Comparison of ENCODE assay signal across 28 mouse cellular contexts in genomic region chr1:167152442-167152841, GRCm38 (mm10).
"Had no signal": no experiment of that assay in that cellular context is flagged by ENCODE, and none has a peak within 500 bp of the region (broad histone marks: within the 10 kb centered on the region; RNA-seq: fewer than 3 reads in every experiment).

No protein-coding gene starts in this region.

- H3K27ac ChIP-seq: gastrocnemius, adult 2 months; heart, adult 2 months; heart, embryonic 13.5 days; heart, embryonic 15.5 days; hindbrain, embryonic 10.5 days; hindbrain, embryonic 12.5 days; hindbrain, embryonic 14.5 days; intestine, embryonic 15.5 days; layer of hippocampus, adult 2 months; left cerebral cortex, adult 2 months; limb, embryonic 10.5 days; limb, embryonic 12.5 days; liver, embryonic 13.5 days; liver, embryonic 15.5 days had no signal

- H3K4me2 ChIP-seq: heart, embryonic 11.5 days; heart, embryonic 13.5 days; heart, embryonic 15.5 days; hindbrain, embryonic 12.5 days; hindbrain, embryonic 14.5 days; intestine, embryonic 15.5 days; limb, embryonic 12.5 days; liver, embryonic 11.5 days; liver, embryonic 13.5 days; liver, embryonic 15.5 days had no signal

- H3K4me3 ChIP-seq: gastrocnemius, adult 2 months; heart, adult 2 months; heart, embryonic 13.5 days; heart, embryonic 15.5 days; hindbrain, embryonic 10.5 days; hindbrain, embryonic 12.5 days; intestine, embryonic 15.5 days; layer of hippocampus, adult 2 months; left cerebral cortex, adult 2 months; limb, embryonic 10.5 days; limb, embryonic 12.5 days; liver, embryonic 13.5 days; liver, embryonic 15.5 days had no signal

- ATAC-seq: forebrain, embryonic 16.5 days; hindbrain, embryonic 16.5 days; inflammation-experienced regulatory T-cells, adult 6 months; intestine, embryonic 15.5 days; intestine, postnatal 0 days had no signal

- DNase-seq: gastrocnemius, adult 2 months; gastrocnemius, postnatal 10 days; gastrocnemius, postnatal 25 days; heart, adult 2 months; heart, postnatal 14 days; heart, postnatal 36 days; kidney, adult 18-20 months; kidney, postnatal 14 days; kidney, postnatal 4 days; liver; liver, embryonic 13.5 days had no signal

- H3K36me3 ChIP-seq: heart, embryonic 13.5 days; heart, embryonic 15.5 days; hindbrain, embryonic 10.5 days; hindbrain, embryonic 12.5 days; intestine, embryonic 15.5 days; limb, embryonic 10.5 days; limb, embryonic 12.5 days; liver, embryonic 13.5 days; liver, embryonic 15.5 days had no signal

- H3K27me3 ChIP-seq: heart, embryonic 13.5 days; heart, embryonic 15.5 days; hindbrain, embryonic 12.5 days; intestine, embryonic 15.5 days; limb, embryonic 12.5 days; liver, embryonic 13.5 days; liver, embryonic 15.5 days had no signal

- H3K9ac ChIP-seq: heart, embryonic 13.5 days; heart, embryonic 15.5 days; hindbrain, embryonic 12.5 days; hindbrain, embryonic 14.5 days; intestine, embryonic 15.5 days; limb, embryonic 12.5 days; liver, embryonic 13.5 days; liver, embryonic 15.5 days had no signal

- H3K9me3 ChIP-seq: intestine, embryonic 15.5 days; limb, embryonic 10.5 days; liver, embryonic 13.5 days; liver, embryonic 15.5 days had no signal

- H3K4me1 ChIP-seq: heart, embryonic 13.5 days; heart, embryonic 15.5 days; hindbrain, embryonic 10.5 days; hindbrain, embryonic 12.5 days; intestine, embryonic 15.5 days; limb, embryonic 10.5 days; limb, embryonic 12.5 days; liver, embryonic 13.5 days; liver, embryonic 15.5 days had no signal
